Mouse (Mus musculus) right cerebral cortex, adult 2 months (tissue): ENCODE data around the gene E330034G19Rik.
"Not testable (repeated sequence)": the region's sequence is repeated elsewhere in the genome, so short reads cannot be mapped to it uniquely, and the experiment has no call there.

Source experiments
- DNase-seq, 2 experiments: peaks; one replicate each; pipeline ENCODE4 v3.0.0; 2021 to 2022; ENCODE audit warnings: low spot score in 2 of 2

E330034G19Rik gene

DNA sequence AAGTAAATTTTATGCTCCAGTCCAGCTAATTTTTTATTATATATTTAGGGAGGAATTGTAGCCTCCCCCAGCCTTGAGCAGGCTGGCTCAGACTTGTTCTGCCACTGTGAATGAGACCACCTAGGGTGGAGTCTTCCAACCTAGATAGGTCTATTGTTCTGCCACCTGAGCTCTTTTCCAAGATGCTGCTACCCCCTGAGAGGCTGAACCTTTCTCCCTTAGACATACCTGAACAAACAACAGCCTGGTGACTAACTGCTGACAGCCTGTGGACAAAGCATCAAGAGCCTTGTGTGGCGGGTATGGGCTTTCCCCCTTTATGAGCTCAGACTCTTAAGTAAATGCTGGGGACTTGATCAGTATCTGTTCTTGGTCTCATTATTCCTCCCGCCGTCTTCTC is 54.0 kb downstream of the E330034G19Rik start:
- DNase-seq = not testable (repeated sequence)

DNA sequence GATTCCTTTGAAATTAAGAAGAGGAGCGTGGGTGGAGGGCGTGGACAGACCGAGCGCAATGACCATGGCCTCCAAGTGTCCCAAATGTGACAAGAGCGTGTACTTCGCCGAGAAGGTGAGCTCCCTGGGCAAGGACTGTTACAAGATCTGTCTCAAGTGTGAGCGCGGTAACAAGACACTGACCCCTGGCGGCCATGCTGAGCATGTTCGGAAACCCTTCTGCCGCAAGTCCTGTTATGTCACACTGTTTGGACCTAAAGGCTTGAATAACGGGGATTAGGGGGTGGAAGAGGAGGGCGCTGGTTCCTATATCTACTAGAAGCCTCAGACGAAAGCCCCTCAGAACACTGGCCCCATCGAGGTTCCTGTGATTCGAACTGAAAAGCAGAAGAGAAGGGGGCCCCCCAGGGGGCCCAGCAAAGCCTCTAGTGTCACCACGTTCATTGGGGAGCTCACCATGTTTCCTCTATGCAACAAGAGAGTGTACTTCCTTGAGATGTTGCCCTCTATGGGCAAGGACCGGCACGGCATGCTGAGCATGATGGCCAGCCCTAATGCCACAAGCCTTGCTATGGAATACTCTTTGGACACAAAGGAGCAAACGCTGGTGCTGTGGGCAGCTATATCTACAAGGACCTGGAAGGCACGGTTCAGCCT is 65.4 kb downstream of the E330034G19Rik start:
- DNase-seq = peak; percentile 10 to 25
